Mouse (Mus musculus): Measurements from ENCODE around the gene Stoml2. TPM values are rescaled to one million over a fixed set of nuclear protein-coding genes. Genes with fewer than 3 reads are reported as not detected.

The Stoml2 gene
- total and polyA plus RNA-seq, 2 experiments from 2014 or later: 94.4 to 233 TPM

- Histone ChIP-seq H3K27me3 (ENCODE audit: insufficient read depth, low read length) (no peaks in the 10 kb centered on the region), H3K36me3 (ENCODE audit: insufficient read depth) (peaks cover 52% of the 10 kb centered on the region), H3K9me3 (ENCODE audit: low read length) (no peaks in the 10 kb centered on the region), H3K4me1 (ENCODE audit: insufficient read depth) (peaks cover 15% of the 10 kb centered on the region), H3K27ac (ENCODE audit: low read depth, low read length) (peak overlapping the region; percentile 88), H3K4me3 (ENCODE audit: low read depth, low read length) (peak overlapping the region; percentile 74), H3K4me2 (ENCODE audit: low read depth) (peak overlapping the region; percentile 86), H3K9ac (peak overlapping the region; percentile 84)
- ATAC-seq (peak; percentile 50), DNase-seq (no peak)
- TF ChIP-seq CTCF (IDR thresholded peaks at IDR 0.05; ENCODE audit: low read depth): no peak
- 2% methylated on average over 28 of the region's 28 CpGs for WGBS
Observed at GRCm38 (mm10) chr4:43030780-43031230, 705 bp downstream of the Stoml2 start.

GRCm38 (mm10) chr4:43030352-43030751 lies 1.2 kb downstream of the Stoml2 start:
- Histone ChIP-seq H3K4me3 (ENCODE audit: low read depth, low read length) (peak overlapping the region; percentile 74), H3K9me3 (ENCODE audit: low read length) (no peaks in the 10 kb centered on the region), H3K27ac (ENCODE audit: low read depth, low read length) (no peak overlapping the region; the same call in 1 of the 2 replicates), H3K9ac (peak overlapping the region; percentile 84), H3K27me3 (ENCODE audit: insufficient read depth, low read length) (no peaks in the 10 kb centered on the region), H3K36me3 (ENCODE audit: insufficient read depth) (peaks cover 48% of the 10 kb centered on the region), H3K4me1 (ENCODE audit: insufficient read depth) (peaks cover 15% of the 10 kb centered on the region), H3K4me2 (ENCODE audit: low read depth) (peak overlapping the region; percentile 86)
- whole genome bisulfite sequencing: 80% methylated on average over 9 of the region's 9 CpGs
- no peak for DNase-seq
- TF ChIP-seq CTCF (IDR thresholded peaks at IDR 0.05; ENCODE audit: low read depth): no peak
- ATAC-seq: no peak

GRCm38 (mm10) chr4:43029749-43030148 lies 1.8 kb downstream of the Stoml2 start:
- no peak overlapping the region for H3K4me2 ChIP-seq (ENCODE audit: low read depth)
- peaks cover 17% of the 10 kb centered on the region for H3K4me1 ChIP-seq (ENCODE audit: insufficient read depth)
- no peak overlapping the region for H3K9ac ChIP-seq
- peaks cover 44% of the 10 kb centered on the region for H3K36me3 ChIP-seq (ENCODE audit: insufficient read depth)
- 94% methylated on average over 9 of the region's 9 CpGs for WGBS
- no peak for TF ChIP-seq CTCF (IDR thresholded peaks at IDR 0.05; ENCODE audit: low read depth)
- H3K4me3 ChIP-seq (ENCODE audit: low read depth, low read length): no peak overlapping the region
- no peak overlapping the region for H3K27ac ChIP-seq (ENCODE audit: low read depth, low read length)
- ATAC-seq (no peak), DNase-seq (no peak)
- H3K27me3 ChIP-seq (ENCODE audit: insufficient read depth, low read length): no peaks in the 10 kb centered on the region
- no peaks in the 10 kb centered on the region for H3K9me3 ChIP-seq (ENCODE audit: low read length)

GRCm38 (mm10) chr4:43029121-43029520 lies 2.4 kb downstream of the Stoml2 start:
- no peak for DNase-seq
- peaks cover 22% of the 10 kb centered on the region for H3K4me1 ChIP-seq (ENCODE audit: insufficient read depth)
- WGBS: 90% methylated on average over 7 of the region's 7 CpGs

GRCm38 (mm10) chr4:43025084-43025960 lies 6.2 kb downstream of the Stoml2 start, which contains the start of gene Pigo:
Gene Pigo, minus strand, starts transcription at chr4:43025819.
- Histone ChIP-seq H3K9ac (peak within 1 kb of the TSS; percentile 37), H3K27me3 (ENCODE audit: insufficient read depth, low read length) (no peaks in the 10 kb centered on the region), H3K27ac (ENCODE audit: low read depth, low read length) (peak within 1 kb of the TSS; percentile 83), H3K4me3 (ENCODE audit: low read depth, low read length) (peak within 1 kb of the TSS; percentile 39), H3K4me2 (ENCODE audit: low read depth) (peak within 1 kb of the TSS; percentile 61), H3K4me1 (ENCODE audit: insufficient read depth) (peaks cover 13% of the 10 kb centered on the region), H3K36me3 (ENCODE audit: insufficient read depth) (peaks cover 59% of the 10 kb centered on the region), H3K9me3 (ENCODE audit: low read length) (no peaks in the 10 kb centered on the region)
- ATAC-seq (peak; percentile 96), DNase-seq (peak; percentile 97)
- TF ChIP-seq CTCF (IDR thresholded peaks at IDR 0.05; ENCODE audit: low read depth): peak; percentile 87
- WGBS: 9% methylated on average over 42 of the region's 42 CpGs

More at GRCm38 (mm10) chr4:43029121-43029520, 2.4 kb downstream of the Stoml2 start:
- Histone ChIP-seq H3K9ac (no peak overlapping the region), H3K27ac (ENCODE audit: low read depth, low read length) (no peak overlapping the region), H3K4me3 (ENCODE audit: low read depth, low read length) (no peak overlapping the region), H3K4me2 (ENCODE audit: low read depth) (no peak overlapping the region), H3K27me3 (ENCODE audit: insufficient read depth, low read length) (no peaks in the 10 kb centered on the region), H3K9me3 (ENCODE audit: low read length) (no peaks in the 10 kb centered on the region), H3K36me3 (ENCODE audit: insufficient read depth) (peaks cover 37% of the 10 kb centered on the region)
- no peak for ATAC-seq
- no peak for TF ChIP-seq CTCF (IDR thresholded peaks at IDR 0.05; ENCODE audit: low read depth)

GRCm38 (mm10) chr4:43024673-43025072 lies 6.8 kb downstream of the Stoml2 start:
- WGBS: 83% methylated on average over 14 of the region's 14 CpGs
- H3K4me3 ChIP-seq (ENCODE audit: low read depth, low read length): peak overlapping the region; percentile 39
- peak overlapping the region; percentile 37 for H3K9ac ChIP-seq
- peak overlapping the region; percentile 83; the same call in 1 of the 2 replicates for H3K27ac ChIP-seq (ENCODE audit: low read depth, low read length)
- H3K36me3 ChIP-seq (ENCODE audit: insufficient read depth): peaks cover 64% of the 10 kb centered on the region
- H3K27me3 ChIP-seq (ENCODE audit: insufficient read depth, low read length): no peaks in the 10 kb centered on the region
- ATAC-seq: no peak
- peaks cover 10% of the 10 kb centered on the region for H3K4me1 ChIP-seq (ENCODE audit: insufficient read depth)
- peak overlapping the region; percentile 61 for H3K4me2 ChIP-seq (ENCODE audit: low read depth)
- no peak for TF ChIP-seq CTCF (IDR thresholded peaks at IDR 0.05; ENCODE audit: low read depth)
- H3K9me3 ChIP-seq (ENCODE audit: low read length): no peaks in the 10 kb centered on the region
- DNase-seq: no peak

- no peak for DNase-seq
- Histone ChIP-seq H3K27me3 (ENCODE audit: insufficient read depth, low read length) (no peaks in the 10 kb centered on the region), H3K4me2 (ENCODE audit: low read depth) (no peak overlapping the region), H3K9me3 (ENCODE audit: low read length) (no peaks in the 10 kb centered on the region), H3K4me1 (ENCODE audit: insufficient read depth) (peaks cover 10% of the 10 kb centered on the region), H3K9ac (no peak overlapping the region), H3K27ac (ENCODE audit: low read depth, low read length) (no peak overlapping the region), H3K4me3 (ENCODE audit: low read depth, low read length) (no peak overlapping the region), H3K36me3 (ENCODE audit: insufficient read depth) (peaks cover 61% of the 10 kb centered on the region)
- 0 out of 2 replicates have a peak, but pooled peaks have one; percentile 3 for TF ChIP-seq CTCF (IDR thresholded peaks at IDR 0.05; ENCODE audit: low read depth)
- 65% methylated on average over 17 of the region's 17 CpGs for WGBS
- ATAC-seq: no peak
Observed at GRCm38 (mm10) chr4:43021341-43021740, 10.2 kb downstream of the Stoml2 start.
